Mouse (Mus musculus) heart, adult 2 months (tissue): ENCODE data around the gene Ubn1. TPM values are rescaled to one million over a fixed set of nuclear protein-coding genes. Genes with fewer than 3 reads are reported as not detected.

Experiments used
- DNase-seq, 2 experiments: peaks; one replicate each; pipeline ENCODE4 v3.0.0; 2021
- H3K27ac ChIP-seq: fragments of 200-600 bp; 2 replicates; pipeline ENCODE4 v1.8.1; 2022
- H3K27me3 ChIP-seq: fragments of 200-500 bp; 2 replicates; pipeline ENCODE4 v1.6.1; 2012; ENCODE audit warnings: mild to moderate bottlenecking, low read length, inconsistent platforms, mixed read lengths; ENCODE audit not compliant: control insufficient read depth, insufficient read depth
- H3K36me3 ChIP-seq: fragments of 200-500 bp; 2 replicates; pipeline ENCODE4 v1.6.1; 2012; ENCODE audit warnings: low read length, inconsistent platforms; ENCODE audit not compliant: control insufficient read depth, insufficient read depth
- H3K4me1 ChIP-seq: fragments of 200-500 bp; 2 replicates; pipeline ENCODE4 v1.6.1; 2011; ENCODE audit warnings: low read length; ENCODE audit not compliant: control insufficient read depth, insufficient read depth
- H3K4me3 ChIP-seq: fragments of 200-600 bp; 2 replicates; pipeline ENCODE4 v1.8.1; 2022
- H3K79me2 ChIP-seq: fragments of 200-500 bp; replicated peaks from 2 replicates; pipeline ENCODE4 v1.6.1; 2012; ENCODE audit warnings: mild to moderate bottlenecking, inconsistent platforms, low read length, moderate library complexity, mixed read lengths; ENCODE audit not compliant: control insufficient read depth, insufficient read depth
- H3K9ac ChIP-seq: fragments of 200-500 bp; 2 replicates; pipeline ENCODE4 v1.6.1; 2012; ENCODE audit warnings: low read depth, mild to moderate bottlenecking, control low read depth, inconsistent platforms, low read length, mixed read lengths
- CTCF ChIP-seq: fragments of 200-600 bp; IDR thresholded peaks from 2 replicates; pipeline ENCODE4 v1.8.1; 2022; ENCODE audit warnings: antibody characterized with exemption, mild to moderate bottlenecking, moderate library complexity
- EP300 ChIP-seq: fragments of 200-500 bp; IDR thresholded peaks from 2 replicates; pipeline ENCODE4 v1.6.1; 2011; ENCODE audit warnings: low read depth, low read length, control low read depth; ENCODE audit not compliant: insufficient read depth
- POLR2A ChIP-seq: fragments of 200-500 bp; IDR thresholded peaks from 2 replicates; pipeline ENCODE4 v1.6.1; 2011; ENCODE audit warnings: mild to moderate bottlenecking, low read depth, low read length, control low read depth; ENCODE audit not compliant: insufficient read depth
- WGBS: fragments of 180-500 bp; shearing (Covaris S2); methylation state at CpG from one replicate; pipeline ENCODE4 v1.1.7; 2018; 5-methylcytosine and 5-hydroxymethylcytosine counted together
- intact Hi-C: fragments of 180-260 bp; cut with DNase I; formaldehyde crosslinking; loops from one replicate; pipeline ENCODE4 v1.15.1; 2025
- polyA plus RNA-seq: library from polyadenylated mRNA; depleted of rRNA; stranded (reverse); fragments of >200 nt; gene quantifications from 2 replicates; pipeline ENCODE4 v1.2.3, GENCODE M21; 2012
- total RNA-seq, 2 experiments: library from RNA; stranded (reverse); gene quantifications; 2 replicates each; pipeline ENCODE4 v1.2.3; 2021

The Ubn1 gene
- total and polyA plus RNA-seq, 3 experiments: 15.8 to 23.1 (median 22.8) TPM

GRCm38 (mm10) chr16:5085196-5085595 lies 35.3 kb downstream of the Ubn1 start:
- Histone ChIP-seq H3K4me1 (no peaks in the 10 kb centered on the region), H3K36me3 (0 out of 2 replicates have a peak, but pooled peaks cover under 1% of the 10 kb centered on the region), H3K9ac (no peak overlapping the region), H3K79me2 (no peaks in the 10 kb centered on the region), H3K27me3 (no peaks in the 10 kb centered on the region), H3K27ac (no peak overlapping the region), H3K4me3 (no peak overlapping the region)
- no peak for DNase-seq
- 91% methylated on average over 4 of the region's 4 CpGs for WGBS
- intact Hi-C loops: no loop called here
- no peak for TF ChIP-seq POLR2A
- no peak for TF ChIP-seq CTCF
- no peak for TF ChIP-seq EP300

- 96% methylated on average over 2 of the region's 2 CpGs for WGBS
These were observed 36.3 kb downstream of the Ubn1 start for GRCm38 (mm10) chr16:5086179-5086578.

GRCm38 (mm10) chr16:5089021-5089420 lies 39.2 kb downstream of the Ubn1 start:
- DNase-seq: no peak
- Histone ChIP-seq H3K27me3 (no peaks in the 10 kb centered on the region), H3K4me3 (no peak overlapping the region), H3K4me1 (no peaks in the 10 kb centered on the region), H3K9ac (no peak overlapping the region), H3K36me3 (no peaks in the 10 kb centered on the region), H3K79me2 (no peaks in the 10 kb centered on the region), H3K27ac (no peak overlapping the region)
- intact Hi-C loops: no loop called here
- TF ChIP-seq EP300 (no peak), POLR2A (no peak), CTCF (no peak)
- 58% methylated on average over 10 of the region's 10 CpGs for WGBS

More at GRCm38 (mm10) chr16:5086179-5086578, 36.3 kb downstream of the Ubn1 start:
- H3K4me3 ChIP-seq: no peak overlapping the region
- no peaks in the 10 kb centered on the region for H3K79me2 ChIP-seq
- no peak overlapping the region for H3K9ac ChIP-seq
- TF ChIP-seq POLR2A (no peak), CTCF (no peak), EP300 (no peak)
- no peak overlapping the region for H3K27ac ChIP-seq
- H3K27me3 ChIP-seq: no peaks in the 10 kb centered on the region
- intact Hi-C loops: no loop called here
- no peaks in the 10 kb centered on the region for H3K36me3 ChIP-seq
- no peak for DNase-seq
- H3K4me1 ChIP-seq: no peaks in the 10 kb centered on the region

- WGBS: 81% methylated on average over 5 of the region's 5 CpGs
- intact Hi-C loops: no loop called here
- H3K27ac ChIP-seq: no peak overlapping the region
- no peak for DNase-seq
- no peaks in the 10 kb centered on the region for H3K36me3 ChIP-seq
- no peaks in the 10 kb centered on the region for H3K27me3 ChIP-seq
- no peaks in the 10 kb centered on the region for H3K79me2 ChIP-seq
- no peak overlapping the region for H3K9ac ChIP-seq
- no peaks in the 10 kb centered on the region for H3K4me1 ChIP-seq
- H3K4me3 ChIP-seq: no peak overlapping the region
- no peak for TF ChIP-seq EP300
- no peak for TF ChIP-seq POLR2A
- TF ChIP-seq CTCF: no peak
These were observed 43.4 kb downstream of the Ubn1 start for GRCm38 (mm10) chr16:5093285-5093684.

GRCm38 (mm10) chr16:5096504-5096903 lies 46.6 kb downstream of the Ubn1 start:
- no peak for TF ChIP-seq CTCF
- TF ChIP-seq EP300: no peak
- TF ChIP-seq POLR2A: no peak
- Histone ChIP-seq H3K79me2 (no peaks in the 10 kb centered on the region), H3K36me3 (no peaks in the 10 kb centered on the region), H3K4me1 (no peaks in the 10 kb centered on the region), H3K27me3 (no peaks in the 10 kb centered on the region), H3K27ac (no peak overlapping the region), H3K4me3 (no peak overlapping the region), H3K9ac (no peak overlapping the region)
- intact Hi-C loops: no loop called here
- DNase-seq: no peak
- 90% methylated on average over 8 of the region's 8 CpGs for WGBS

- intact Hi-C loops: no loop called here
- H3K27ac ChIP-seq: no peak overlapping the region
- H3K4me3 ChIP-seq: no peak overlapping the region
- no peak for TF ChIP-seq POLR2A
- no peak for TF ChIP-seq CTCF
- TF ChIP-seq EP300: no peak
- no peaks in the 10 kb centered on the region for H3K27me3 ChIP-seq
- H3K36me3 ChIP-seq: no peaks in the 10 kb centered on the region
- no peaks in the 10 kb centered on the region for H3K79me2 ChIP-seq
- no peaks in the 10 kb centered on the region for H3K4me1 ChIP-seq
- DNase-seq: no peak
- 72% methylated on average over 6 of the region's 6 CpGs for WGBS
- no peak overlapping the region for H3K9ac ChIP-seq
These were observed 51.1 kb downstream of the Ubn1 start for GRCm38 (mm10) chr16:5101000-5101399.
